Mouse (Mus musculus) cerebellum, postnatal 14 days (tissue): Measurements from ENCODE around the gene Glipr1l3.
"Not testable (repeated sequence)": the region's sequence is repeated elsewhere in the genome, so short reads cannot be mapped to it uniquely, and the experiment has no call there.

Experiments used
- DNase-seq, 2 experiments: peaks; one replicate each; pipeline ENCODE4 v3.0.0; 2021; ENCODE audit warnings: mixed read lengths in 2 of 2

Glipr1l3 gene

DNA sequence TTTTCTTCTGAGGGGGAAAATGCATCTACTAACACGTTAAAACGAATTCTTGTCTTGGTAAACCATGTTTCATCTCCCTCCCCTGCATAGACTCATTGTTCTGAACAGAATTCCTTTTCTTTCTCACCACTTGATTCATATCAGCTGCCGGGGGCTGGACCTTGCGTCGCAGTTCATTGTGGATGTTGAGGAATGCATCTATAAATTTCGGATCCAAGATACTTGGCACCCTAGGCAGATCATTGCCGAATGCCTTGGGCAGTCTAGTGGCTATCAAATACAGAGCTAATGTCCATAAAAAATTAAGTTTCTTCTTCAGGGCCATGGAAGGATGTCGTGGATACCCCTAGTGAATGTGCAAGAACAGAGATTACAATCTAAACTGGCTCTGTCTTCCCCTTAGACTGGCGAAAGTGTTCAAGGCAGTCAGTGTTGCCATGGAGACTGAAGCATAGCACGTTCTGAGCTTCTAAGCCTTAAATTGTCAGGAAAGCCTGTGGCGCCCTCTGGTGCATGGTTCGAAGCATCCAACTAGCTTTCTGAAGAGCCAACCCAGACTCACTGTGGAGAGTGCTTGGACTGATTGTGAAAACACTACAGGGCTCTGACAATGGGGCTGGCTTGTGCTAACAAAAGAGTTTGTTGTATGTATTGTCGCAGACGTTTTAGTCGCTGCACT, at the start of gene Glipr1l3:
Gene Glipr1l3 (minus strand): TSS at position 446 of the 679 bp plus-strand sequence.
- DNase-seq = peak; percentile 91 to 92

DNA sequence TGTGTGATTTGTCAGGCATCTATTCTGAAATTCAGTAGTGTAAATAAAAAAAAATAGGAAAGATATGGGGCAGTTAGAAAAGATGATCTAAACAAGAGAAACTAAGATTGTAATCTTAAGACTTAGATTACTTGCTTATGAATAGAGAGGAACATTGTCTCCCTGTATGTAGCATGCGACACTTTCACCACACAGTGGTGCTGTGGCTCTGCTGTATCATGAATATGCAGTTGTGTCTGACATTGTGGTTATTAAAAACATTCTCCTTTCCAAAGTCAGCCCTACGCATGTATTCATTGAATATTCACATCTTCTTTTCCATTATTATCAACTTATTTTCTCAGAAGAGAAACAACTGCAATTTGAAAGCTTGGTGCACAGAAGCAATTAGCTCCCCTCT, 43.3 kb upstream of the Glipr1l3 start:
- DNase-seq = peak; percentile 38 to 47

- not testable (repeated sequence) for DNase-seq
Measured at GRCm38 (mm10) chr10:112193919-112194318, 33.8 kb upstream of the Glipr1l3 start.

GRCm38 (mm10) chr10:112177027-112177426, 16.9 kb upstream of the Glipr1l3 start:
- not testable (repeated sequence) for DNase-seq

GRCm38 (mm10) chr10:112163168-112163766, 3.1 kb upstream of the Glipr1l3 start, which contains the start of gene Caps2:
Caps2 (plus strand) TSS chr10:112163621.
- peak; percentile 2 to 14 for DNase-seq

GRCm38 (mm10) chr10:112139834-112140233, 20.3 kb downstream of the Glipr1l3 start:
- no peak for DNase-seq

DNA sequence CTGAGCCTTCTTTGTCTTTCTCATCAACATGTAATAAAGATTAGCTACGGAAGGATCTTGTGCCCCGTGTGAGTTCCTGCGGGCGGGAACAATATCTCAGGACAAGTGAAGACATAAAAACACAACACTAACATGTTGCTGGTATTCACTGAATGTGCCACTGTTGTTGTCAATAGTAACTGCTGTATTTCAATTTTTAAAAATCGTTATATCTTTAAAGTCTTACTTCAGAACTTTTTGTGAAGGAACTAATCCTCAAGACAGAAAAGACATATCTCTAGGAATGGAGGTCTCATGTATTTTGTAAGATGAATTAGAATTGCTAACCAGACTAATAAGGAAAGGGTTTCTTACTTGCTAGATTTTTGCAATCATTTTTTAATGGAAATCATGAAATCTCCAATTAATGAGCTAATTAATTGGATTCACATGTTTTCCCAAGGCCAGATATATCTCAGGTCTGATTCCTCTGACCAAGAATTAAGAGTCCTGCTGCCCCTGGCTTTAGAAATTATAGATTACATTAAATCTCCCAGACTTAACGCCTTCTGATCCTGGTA, 21.2 kb downstream of the Glipr1l3 start:
- no peak for DNase-seq

DNA sequence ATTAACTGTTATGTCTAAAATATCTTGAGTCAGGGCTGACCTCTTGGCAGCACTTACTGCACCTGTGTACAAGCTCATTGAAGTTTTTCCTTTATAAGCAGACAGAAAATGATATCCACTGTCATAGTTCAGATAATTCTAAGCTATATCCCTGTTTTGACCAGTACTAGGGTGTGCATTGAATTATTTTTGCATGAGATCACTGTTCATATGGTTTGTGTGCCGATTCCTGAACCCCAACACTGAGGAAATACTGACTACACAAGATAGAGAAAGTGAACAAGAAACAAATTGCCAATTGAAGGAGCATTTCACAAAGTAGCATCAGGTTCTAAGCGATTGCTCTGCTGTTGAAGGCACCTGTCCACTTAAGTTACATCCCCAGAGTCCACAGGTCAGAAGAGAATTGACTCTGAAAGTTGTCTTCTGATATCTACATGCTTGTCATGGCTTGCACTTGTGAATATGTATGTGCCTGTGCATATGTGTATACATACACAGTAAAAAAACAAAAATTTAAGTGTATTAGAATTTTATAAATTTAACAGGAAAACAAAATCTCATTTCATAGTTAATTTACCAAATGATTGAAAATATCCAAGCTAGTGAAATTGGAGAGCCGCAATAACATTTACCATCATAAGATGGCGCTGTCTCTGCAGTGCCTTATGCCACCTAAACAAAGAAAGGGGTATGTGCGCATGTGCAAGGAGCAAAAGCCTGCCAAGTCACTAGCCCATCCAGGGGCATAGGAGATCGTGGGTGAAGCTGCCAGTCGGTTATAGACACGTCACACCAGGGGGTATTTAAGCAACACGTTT, 21.9 kb downstream of the Glipr1l3 start:
- peak; percentile 58 to 65 for DNase-seq

DNA sequence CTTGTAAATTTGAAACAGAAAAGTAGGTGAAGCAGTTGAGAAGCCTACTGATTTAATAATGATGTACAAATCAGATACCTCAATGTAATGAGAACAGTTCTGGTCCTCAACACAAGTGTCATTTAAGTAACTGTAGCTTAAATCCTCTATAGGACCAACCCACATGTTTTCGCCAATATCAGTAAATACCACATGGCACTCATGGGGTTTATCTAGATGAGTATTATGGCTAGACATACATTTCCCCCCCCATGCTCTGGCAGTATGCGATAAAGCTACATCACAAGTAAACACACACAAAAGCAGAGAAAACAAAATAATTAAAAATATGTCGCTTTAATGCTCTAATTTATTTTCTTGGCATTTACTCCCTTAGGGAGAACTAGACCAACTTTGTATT, 27.9 kb downstream of the Glipr1l3 start:
- DNase-seq = no peak

- peak in 1 of 2 experiments; percentile 2 for DNase-seq
Measured at GRCm38 (mm10) chr10:112127682-112128230, 32.4 kb downstream of the Glipr1l3 start.

DNA sequence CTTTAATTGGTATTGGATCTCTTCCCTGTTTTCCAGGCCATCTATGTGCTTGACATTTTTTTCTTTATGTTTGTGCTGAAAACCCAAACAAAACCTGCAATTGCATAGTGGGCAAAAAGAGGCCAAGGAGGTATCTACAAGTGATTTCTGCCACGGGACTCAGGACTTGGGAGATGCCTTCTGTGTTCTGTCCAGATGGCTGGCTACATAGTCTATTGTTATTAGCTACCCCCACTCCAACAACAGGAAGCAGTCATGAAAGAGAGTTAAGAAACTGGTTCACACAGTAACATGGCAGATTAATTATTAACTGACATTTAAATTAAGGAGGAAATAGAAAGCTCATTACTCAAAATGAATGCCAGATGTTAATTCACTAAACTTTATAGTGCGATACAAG, 35.0 kb downstream of the Glipr1l3 start:
- not testable (repeated sequence) for DNase-seq

GRCm38 (mm10) chr10:112110401-112110800, 49.7 kb downstream of the Glipr1l3 start:
- DNase-seq = no peak

DNA sequence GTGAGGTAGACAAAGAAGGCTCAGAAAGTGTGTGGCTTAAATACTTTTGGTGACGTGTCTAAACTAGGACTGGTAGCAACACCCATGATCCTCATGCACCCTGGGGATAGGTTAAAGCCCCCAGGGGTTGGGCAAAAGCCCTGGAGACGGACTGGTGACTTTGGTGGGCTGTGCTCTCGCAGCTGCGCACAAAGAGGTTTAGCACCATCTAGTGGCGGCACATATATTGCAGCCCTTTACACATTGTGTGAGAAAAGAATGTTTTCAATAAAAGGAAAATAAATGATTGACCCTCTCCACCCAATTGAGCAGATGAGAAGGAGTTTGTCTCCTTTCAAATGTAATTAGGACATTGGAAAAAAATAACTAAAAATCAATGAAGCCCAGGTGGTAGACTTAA, 54.3 kb downstream of the Glipr1l3 start:
- DNase-seq = peak; percentile 68 to 73
